Mouse (Mus musculus): ENCODE measurements around the gene Nfkb1. TPM values are rescaled to one million over a fixed set of nuclear protein-coding genes. Genes with fewer than 3 reads are reported as not detected.

The Nfkb1 gene
- polyA plus RNA-seq, 1 experiment from 2014 or later: 24.0 TPM

DNA sequence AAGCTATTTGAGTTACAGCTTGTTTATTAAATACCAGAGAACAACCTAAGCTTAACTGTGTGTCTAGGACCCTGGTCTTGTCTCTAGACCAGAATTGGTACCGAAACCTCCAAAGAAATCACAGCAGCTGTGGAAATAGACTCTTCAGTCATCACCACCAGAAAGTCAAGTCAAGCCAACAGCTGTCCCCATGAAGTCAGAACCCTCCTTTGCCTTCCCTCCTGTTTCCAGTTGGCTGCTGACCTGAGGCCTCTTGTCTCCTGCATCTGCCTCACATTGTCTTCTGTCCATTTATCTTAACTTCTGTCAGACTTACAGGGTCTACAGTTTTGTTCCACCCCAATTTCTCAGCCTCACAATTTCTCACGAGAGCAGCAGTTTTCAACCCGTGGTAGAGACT is 57.1 kb downstream of the Nfkb1 start:
- 83% methylated on average over 3 of the region's 3 CpGs for WGBS

DNA sequence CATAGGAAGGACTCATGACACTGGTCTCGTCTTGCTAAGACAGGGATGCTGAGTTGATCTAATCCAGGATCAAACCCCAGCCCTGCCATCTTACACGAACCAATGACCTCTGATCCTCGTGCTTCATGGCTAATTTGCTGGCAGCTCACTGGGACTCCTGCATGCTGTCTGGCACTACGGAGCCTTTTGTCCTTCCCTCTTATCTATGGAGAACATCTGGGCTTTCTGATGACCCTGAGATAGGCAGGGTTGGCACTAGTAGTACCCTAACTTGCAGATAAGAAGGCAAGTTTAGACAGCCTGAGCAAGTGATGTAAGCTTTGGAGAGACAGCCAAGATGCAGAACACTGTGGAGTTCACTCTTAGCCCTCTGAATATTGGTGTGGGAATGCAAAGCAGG is 59.5 kb downstream of the Nfkb1 start:
- ATAC-seq (replicated peaks; ENCODE audit: extremely low read depth, insufficient read depth, low FRiP score): no peak
- H3K27me3 ChIP-seq (ENCODE audit: control insufficient read depth, insufficient read depth, low read length): no peaks in the 10 kb centered on the region
- no peak overlapping the region for H3K9ac ChIP-seq (ENCODE audit: low read length)
- peaks cover 24% of the 10 kb centered on the region for H3K4me1 ChIP-seq (ENCODE audit: control insufficient read depth, insufficient read depth, low read length)
- no peak overlapping the region for H3K4me3 ChIP-seq (ENCODE audit: low read length)
- no peaks in the 10 kb centered on the region for H3K9me3 ChIP-seq (replicated peaks; ENCODE audit: control insufficient read depth, low read length)
- 61% methylated on average over 4 of the region's 4 CpGs for WGBS
- H3K36me3 ChIP-seq (ENCODE audit: control insufficient read depth, insufficient read depth): no peaks in the 10 kb centered on the region; the same call in 1 of the 2 replicates
- H3K4me2 ChIP-seq (ENCODE audit: low read depth, low read length): no peak overlapping the region
- no peak overlapping the region for H3K27ac ChIP-seq (ENCODE audit: low read length)

More for the DNA sequence above, 57.1 kb downstream of the Nfkb1 start:
- H3K27me3 ChIP-seq (ENCODE audit: control insufficient read depth, insufficient read depth, low read length): no peaks in the 10 kb centered on the region
- H3K9me3 ChIP-seq (replicated peaks; ENCODE audit: control insufficient read depth, low read length): no peaks in the 10 kb centered on the region
- H3K4me2 ChIP-seq (ENCODE audit: low read depth, low read length): no peak overlapping the region
- H3K36me3 ChIP-seq (ENCODE audit: control insufficient read depth, insufficient read depth): peaks cover 3% of the 10 kb centered on the region; the same call in 1 of the 2 replicates
- no peak overlapping the region for H3K9ac ChIP-seq (ENCODE audit: low read length)
- H3K4me1 ChIP-seq (ENCODE audit: control insufficient read depth, insufficient read depth, low read length): peaks cover 16% of the 10 kb centered on the region
- no peak for ATAC-seq (replicated peaks; ENCODE audit: extremely low read depth, insufficient read depth, low FRiP score)
- H3K27ac ChIP-seq (ENCODE audit: low read length): no peak overlapping the region
- H3K4me3 ChIP-seq (ENCODE audit: low read length): no peak overlapping the region

DNA sequence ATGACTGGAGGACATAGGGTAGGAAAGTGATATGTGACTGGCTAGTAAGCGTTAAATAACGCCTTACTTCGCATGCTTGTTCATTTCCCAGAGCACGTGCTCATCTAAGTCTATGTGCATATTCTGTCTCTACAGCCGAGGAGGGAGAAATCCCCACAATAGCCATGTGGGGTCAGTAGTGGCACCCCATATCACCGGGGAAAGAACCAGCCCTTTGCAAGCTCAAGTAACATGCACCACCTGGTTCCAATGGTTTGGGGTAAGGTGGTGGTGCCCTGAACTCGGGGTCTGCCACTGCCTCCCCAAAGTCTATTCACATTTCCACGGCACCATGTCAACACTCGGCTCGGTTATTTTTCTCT is 60.3 kb downstream of the Nfkb1 start:
- ATAC-seq (replicated peaks; ENCODE audit: extremely low read depth, insufficient read depth, low FRiP score): 0 out of 2 replicates have a peak, but pooled peaks have one; percentile 50
- Histone ChIP-seq H3K4me3 (ENCODE audit: low read length) (no peak overlapping the region), H3K9ac (ENCODE audit: low read length) (no peak overlapping the region), H3K27ac (ENCODE audit: low read length) (no peak overlapping the region), H3K4me1 (ENCODE audit: control insufficient read depth, insufficient read depth, low read length) (peaks cover 20% of the 10 kb centered on the region), H3K4me2 (ENCODE audit: low read depth, low read length) (no peak overlapping the region), H3K36me3 (ENCODE audit: control insufficient read depth, insufficient read depth) (peaks cover 4% of the 10 kb centered on the region; the same call in 1 of the 2 replicates), H3K9me3 (replicated peaks; ENCODE audit: control insufficient read depth, low read length) (no peaks in the 10 kb centered on the region), H3K27me3 (ENCODE audit: control insufficient read depth, insufficient read depth, low read length) (no peaks in the 10 kb centered on the region)
- 53% methylated on average over 10 of the region's 10 CpGs for WGBS

DNA sequence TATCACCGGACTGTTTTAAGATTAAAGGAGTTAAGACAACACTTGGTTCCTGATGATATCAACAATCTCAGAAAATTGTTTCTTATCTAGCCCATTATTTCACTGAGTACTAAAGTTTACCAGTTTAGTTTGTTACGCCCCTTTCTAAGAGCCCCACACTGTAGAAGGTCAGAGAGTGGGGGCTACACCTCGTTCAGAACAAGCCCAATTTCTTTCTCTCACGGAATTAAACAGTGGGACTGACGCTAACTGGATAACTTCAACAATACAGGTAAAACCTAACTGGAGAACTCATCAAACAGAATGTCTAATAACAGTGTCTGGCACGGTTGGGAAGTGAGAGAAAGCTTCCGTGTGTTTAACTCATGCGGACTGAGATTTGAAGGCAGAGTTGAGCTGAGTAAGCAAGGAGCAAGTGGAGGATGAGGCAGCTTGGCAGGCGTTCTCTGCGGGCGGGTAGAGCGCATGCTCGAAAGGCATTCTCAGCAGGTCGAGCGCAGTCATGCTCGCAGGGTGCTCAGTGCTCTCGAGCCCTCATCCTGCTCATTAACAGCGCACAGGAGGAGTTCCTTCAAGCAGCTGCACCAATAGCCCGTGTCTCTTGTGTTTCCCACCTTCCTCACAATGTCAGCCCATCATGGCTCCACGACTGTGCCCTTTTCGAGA is 60.8 kb downstream of the Nfkb1 start:
- peaks cover 6% of the 10 kb centered on the region for H3K36me3 ChIP-seq (ENCODE audit: control insufficient read depth, insufficient read depth)
- H3K4me3 ChIP-seq (ENCODE audit: low read length): no peak overlapping the region
- H3K9ac ChIP-seq (ENCODE audit: low read length): no peak overlapping the region
- ATAC-seq (replicated peaks; ENCODE audit: extremely low read depth, insufficient read depth, low FRiP score): no peak
- H3K4me1 ChIP-seq (ENCODE audit: control insufficient read depth, insufficient read depth, low read length): peaks cover 16% of the 10 kb centered on the region
- H3K27me3 ChIP-seq (ENCODE audit: control insufficient read depth, insufficient read depth, low read length): no peaks in the 10 kb centered on the region
- no peak overlapping the region for H3K4me2 ChIP-seq (ENCODE audit: low read depth, low read length)
- no peaks in the 10 kb centered on the region for H3K9me3 ChIP-seq (replicated peaks; ENCODE audit: control insufficient read depth, low read length)
- WGBS: 72% methylated on average over 21 of the region's 21 CpGs
- H3K27ac ChIP-seq (ENCODE audit: low read length): no peak overlapping the region

DNA sequence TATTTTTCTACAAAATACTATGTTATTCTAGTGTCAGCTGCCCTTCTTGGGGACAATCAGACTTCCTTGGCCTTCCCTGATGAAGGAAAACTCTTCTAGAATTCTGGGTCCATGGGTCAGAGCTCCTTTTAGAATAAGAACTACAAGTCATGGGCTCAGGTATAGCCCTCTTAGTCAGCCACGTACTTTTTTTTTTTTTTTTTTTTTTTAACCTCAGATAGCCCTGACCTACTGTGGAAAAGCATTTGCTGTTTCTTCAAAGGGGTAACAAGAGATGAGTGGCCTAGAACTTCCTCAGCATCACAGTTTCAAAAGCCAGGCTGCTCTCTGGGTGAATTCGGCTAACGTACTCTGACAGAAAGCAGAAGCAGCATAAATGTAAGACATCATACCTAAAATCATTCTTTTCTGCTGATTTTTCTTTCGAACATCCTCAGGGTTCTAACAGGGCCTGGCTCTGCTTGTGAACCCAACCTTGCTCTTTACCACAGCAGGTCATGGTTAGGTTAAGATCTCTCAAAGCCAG is 61.5 kb downstream of the Nfkb1 start:
- WGBS: 83% methylated on average over 4 of the region's 4 CpGs
- H3K9ac ChIP-seq (ENCODE audit: low read length): no peak overlapping the region
- H3K27me3 ChIP-seq (ENCODE audit: control insufficient read depth, insufficient read depth, low read length): no peaks in the 10 kb centered on the region
- H3K4me1 ChIP-seq (ENCODE audit: control insufficient read depth, insufficient read depth, low read length): peaks cover 16% of the 10 kb centered on the region
- peaks cover 9% of the 10 kb centered on the region for H3K36me3 ChIP-seq (ENCODE audit: control insufficient read depth, insufficient read depth)
- no peak overlapping the region for H3K27ac ChIP-seq (ENCODE audit: low read length)
- no peak for ATAC-seq (replicated peaks; ENCODE audit: extremely low read depth, insufficient read depth, low FRiP score)
- no peak overlapping the region for H3K4me3 ChIP-seq (ENCODE audit: low read length)
- no peaks in the 10 kb centered on the region for H3K9me3 ChIP-seq (replicated peaks; ENCODE audit: control insufficient read depth, low read length)
- H3K4me2 ChIP-seq (ENCODE audit: low read depth, low read length): no peak overlapping the region

DNA sequence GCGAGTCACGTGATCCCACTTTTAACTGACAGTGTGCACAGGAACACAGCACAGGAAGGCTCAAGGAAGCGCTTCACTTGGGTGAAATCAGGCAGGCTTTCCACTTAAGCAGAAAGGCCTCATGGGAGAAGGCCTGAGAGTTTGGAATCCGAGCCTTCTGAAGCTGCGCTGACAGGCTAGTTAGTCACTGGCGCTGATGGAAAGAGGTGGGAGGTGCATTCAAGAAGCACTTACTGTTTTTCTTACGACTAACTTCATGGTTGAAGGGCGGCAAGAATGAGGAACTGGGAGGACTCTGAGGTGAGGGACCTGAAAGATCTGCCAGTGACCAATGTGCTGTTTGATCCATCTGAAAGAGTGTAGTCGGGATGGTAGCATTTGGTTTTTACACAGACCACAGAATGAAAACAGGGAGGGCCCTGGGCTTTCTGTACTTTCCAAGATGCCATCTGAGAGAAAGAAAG is 62.6 kb downstream of the Nfkb1 start:
- H3K27ac ChIP-seq (ENCODE audit: low read length): peak overlapping the region; percentile 75
- no peaks in the 10 kb centered on the region for H3K27me3 ChIP-seq (ENCODE audit: control insufficient read depth, insufficient read depth, low read length)
- 44% methylated on average over 9 of the region's 9 CpGs for WGBS
- H3K36me3 ChIP-seq (ENCODE audit: control insufficient read depth, insufficient read depth): peaks cover 14% of the 10 kb centered on the region
- H3K4me2 ChIP-seq (ENCODE audit: low read depth, low read length): no peak overlapping the region
- no peak overlapping the region for H3K4me3 ChIP-seq (ENCODE audit: low read length)
- no peak overlapping the region for H3K9ac ChIP-seq (ENCODE audit: low read length)
- no peaks in the 10 kb centered on the region for H3K9me3 ChIP-seq (replicated peaks; ENCODE audit: control insufficient read depth, low read length)
- peaks cover 16% of the 10 kb centered on the region for H3K4me1 ChIP-seq (ENCODE audit: control insufficient read depth, insufficient read depth, low read length)
- no peak for ATAC-seq (replicated peaks; ENCODE audit: extremely low read depth, insufficient read depth, low FRiP score)

GRCm38 (mm10) chr3:135628000-135628705 is 63.2 kb downstream of the Nfkb1 start:
- no peak for ATAC-seq (replicated peaks; ENCODE audit: extremely low read depth, insufficient read depth, low FRiP score)

DNA sequence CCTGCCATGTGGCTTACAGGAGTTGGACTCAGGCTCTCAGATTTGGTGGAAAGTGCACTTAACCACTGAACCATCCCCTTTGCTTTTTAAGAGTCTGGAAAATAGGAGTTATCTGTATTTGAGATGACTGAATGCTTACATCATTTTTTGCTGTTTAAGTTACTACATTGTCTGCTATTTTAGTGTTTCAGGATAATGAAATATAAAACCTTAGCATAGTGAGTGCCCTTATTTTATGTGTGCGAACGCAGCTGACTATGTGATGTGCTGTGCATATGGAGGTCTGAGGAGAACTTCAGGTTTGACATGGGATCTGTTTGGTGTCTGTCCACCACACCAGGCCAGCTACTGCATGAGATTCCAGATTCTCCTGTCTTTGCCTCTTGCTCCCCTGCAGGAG is 66.1 kb downstream of the Nfkb1 start:
- H3K4me3 ChIP-seq (ENCODE audit: low read length): no peak overlapping the region
- no peak overlapping the region for H3K9ac ChIP-seq (ENCODE audit: low read length)
- no peaks in the 10 kb centered on the region for H3K27me3 ChIP-seq (ENCODE audit: control insufficient read depth, insufficient read depth, low read length)
- WGBS: 88% methylated on average over 2 of the region's 2 CpGs
- H3K27ac ChIP-seq (ENCODE audit: low read length): no peak overlapping the region
- no peak overlapping the region for H3K4me2 ChIP-seq (ENCODE audit: low read depth, low read length)
- no peak for ATAC-seq (replicated peaks; ENCODE audit: extremely low read depth, insufficient read depth, low FRiP score)
- no peaks in the 10 kb centered on the region for H3K9me3 ChIP-seq (replicated peaks; ENCODE audit: control insufficient read depth, low read length)
- peaks cover 14% of the 10 kb centered on the region for H3K36me3 ChIP-seq (ENCODE audit: control insufficient read depth, insufficient read depth)
- peaks cover 16% of the 10 kb centered on the region for H3K4me1 ChIP-seq (ENCODE audit: control insufficient read depth, insufficient read depth, low read length)

More at GRCm38 (mm10) chr3:135628000-135628705, 63.2 kb downstream of the Nfkb1 start:
- Histone ChIP-seq H3K4me1 (ENCODE audit: control insufficient read depth, insufficient read depth, low read length) (peaks cover 16% of the 10 kb centered on the region), H3K4me2 (ENCODE audit: low read depth, low read length) (no peak overlapping the region), H3K4me3 (ENCODE audit: low read length) (no peak overlapping the region), H3K27ac (ENCODE audit: low read length) (peak overlapping the region; percentile 75), H3K27me3 (ENCODE audit: control insufficient read depth, insufficient read depth, low read length) (no peaks in the 10 kb centered on the region), H3K9ac (ENCODE audit: low read length) (no peak overlapping the region), H3K36me3 (ENCODE audit: control insufficient read depth, insufficient read depth) (peaks cover 14% of the 10 kb centered on the region), H3K9me3 (replicated peaks; ENCODE audit: control insufficient read depth, low read length) (no peaks in the 10 kb centered on the region)
- WGBS: 71% methylated on average over 9 of the region's 9 CpGs

- no peak for ATAC-seq (replicated peaks; ENCODE audit: extremely low read depth, insufficient read depth, low FRiP score)
- Histone ChIP-seq H3K4me1 (ENCODE audit: control insufficient read depth, insufficient read depth, low read length) (no peaks in the 10 kb centered on the region), H3K27me3 (ENCODE audit: control insufficient read depth, insufficient read depth, low read length) (no peaks in the 10 kb centered on the region), H3K36me3 (ENCODE audit: control insufficient read depth, insufficient read depth) (peaks cover 48% of the 10 kb centered on the region), H3K9ac (ENCODE audit: low read length) (no peak overlapping the region), H3K9me3 (replicated peaks; ENCODE audit: control insufficient read depth, low read length) (no peaks in the 10 kb centered on the region), H3K27ac (ENCODE audit: low read length) (no peak overlapping the region), H3K4me2 (ENCODE audit: low read depth, low read length) (no peak overlapping the region), H3K4me3 (ENCODE audit: low read length) (no peak overlapping the region)
- 85% methylated on average over 7 of the region's 7 CpGs for WGBS
These were observed 74.6 kb downstream of the Nfkb1 start for GRCm38 (mm10) chr3:135616730-135617129.
